Mouse (Mus musculus): ENCODE measurements around the gene Trim23. TPM values are rescaled to one million over a fixed set of nuclear protein-coding genes. Genes with fewer than 3 reads are reported as not detected.
A peak's percentile ranks its signal among the peaks of the same experiment; 100 is the strongest.

Trim23 gene
- polyA plus RNA-seq, 1 experiment, result 10.9 TPM

- Histone ChIP-seq H3K4me1 (ENCODE audit: control insufficient read depth, insufficient read depth, low read length) (0 out of 2 replicates have a peak, but pooled peaks cover 2% of the 10 kb centered on the region), H3K4me3 (ENCODE audit: insufficient read depth, low read length) (peak overlapping the region; percentile 68), H3K27ac (ENCODE audit: insufficient read depth, low read depth, low read length) (no peak overlapping the region)
- TF ChIP-seq CTCF (IDR thresholded peaks at IDR 0.05; ENCODE audit: low read depth, low read length), result no peak
- TF ChIP-seq POLR2A (IDR thresholded peaks at IDR 0.05; ENCODE audit: borderline replicate concordance, low read depth, low read length), result no peak
Observed at GRCm38 (mm10) chr13:104229181-104229580, 50.6 kb downstream of the Trim23 start.

Other genes with a start within 250 kb of the Trim23 start
- 18.7 and 26.0 TPM in 2 replicates for gene Nln, start 69.2 kb upstream of the Trim23 start, polyA plus RNA-seq (2012; ENCODE audit: insufficient read depth, insufficient read length, missing spikeins)
- 2.0 and 2.7 TPM in 2 replicates for gene Sgtb, start 69.1 kb upstream of the Trim23 start, polyA plus RNA-seq (2012; ENCODE audit: insufficient read depth, insufficient read length, missing spikeins)
- gene Trappc13, start 328 bp upstream of the Trim23 start, polyA plus RNA-seq (2012; ENCODE audit: insufficient read depth, insufficient read length, missing spikeins), result 28.1 and 33.0 TPM in 2 replicates
- 9.6 and 9.8 TPM in 2 replicates for gene Cenpk, start 49.8 kb downstream of the Trim23 start, polyA plus RNA-seq (2012; ENCODE audit: insufficient read depth, insufficient read length, missing spikeins)
- gene Ppwd1, start 50.0 kb downstream of the Trim23 start, polyA plus RNA-seq (2012; ENCODE audit: insufficient read depth, insufficient read length, missing spikeins), result 18.1 and 19.9 TPM in 2 replicates
- gene Adamts6, start 109.0 kb downstream of the Trim23 start, polyA plus RNA-seq (2012; ENCODE audit: insufficient read depth, insufficient read length, missing spikeins), result 0.74 and 1.1 TPM in 2 replicates